Mouse (Mus musculus) MEL (cell line): ENCODE results near the gene Cnot4. TPM values are rescaled to one million over a fixed set of nuclear protein-coding genes. Genes with fewer than 3 reads are reported as not detected.

Experiments used
- DNase-seq: peaks from one replicate; pipeline ENCODE4 v3.0.0; 2011; ENCODE audit warnings: low read depth, low spot score
- H3K27ac ChIP-seq: 2 replicates; pipeline ENCODE4 v1.5.1; 2012; ENCODE audit warnings: low read depth, mild to moderate bottlenecking, control low read depth, low read length, moderate library complexity; ENCODE audit not compliant: control insufficient read depth
- H3K27me3 ChIP-seq, 2 experiments: fragments of 150-350 bp in 1 of 2; sonication (generic) in 1 of 2; 2 replicates each; pipeline ENCODE4 v1.6.1; 2012; ENCODE audit warnings: low read length in 2 of 2, mild to moderate bottlenecking in 2 of 2, improper control_type of control experiment in 1 of 2, moderate library complexity in 1 of 2; ENCODE audit not compliant: insufficient read depth in 2 of 2, control insufficient read depth in 1 of 2
- H3K36me3 ChIP-seq, 2 experiments: 2 replicates each; pipeline ENCODE4 v1.6.1; 2012 to 2014; ENCODE audit warnings: low read length in 2 of 2, improper control_type of control experiment in 1 of 2, inconsistent platforms in 1 of 2, mild to moderate bottlenecking in 1 of 2; ENCODE audit not compliant: insufficient read depth in 2 of 2, control insufficient read depth in 1 of 2
- H3K4me1 ChIP-seq, 2 experiments: fragments of 150-350 bp in 1 of 2; sonication (generic) in 1 of 2; 2 replicates each; pipeline ENCODE4 v1.6.1; 2012; ENCODE audit warnings: low read length in 2 of 2, improper control_type of control experiment in 1 of 2, mild to moderate bottlenecking in 1 of 2; ENCODE audit not compliant: insufficient read depth in 2 of 2, control insufficient read depth in 1 of 2
- H3K4me3 ChIP-seq, 2 experiments: fragments of 150-350 bp in 1 of 2; sonication (generic) in 1 of 2; 2 replicates each; pipeline ENCODE4 v1.5.1; 2012; ENCODE audit warnings: low read depth in 2 of 2, low read length in 2 of 2, mild to moderate bottlenecking in 2 of 2, moderate library complexity in 2 of 2, control low read depth in 1 of 2, improper control_type of control experiment in 1 of 2; ENCODE audit not compliant: control insufficient read depth in 1 of 2, insufficient read depth in 1 of 2
- H3K79me2 ChIP-seq: 2 replicates; pipeline ENCODE4 v1.6.1; 2012; ENCODE audit warnings: mild to moderate bottlenecking, low read length, moderate library complexity; ENCODE audit not compliant: control insufficient read depth, poor library complexity, insufficient read depth
- H3K9ac ChIP-seq: 2 replicates; pipeline ENCODE4 v1.6.1; 2012; ENCODE audit warnings: low read depth, mild to moderate bottlenecking, control low read depth, low read length, moderate library complexity; ENCODE audit not compliant: control insufficient read depth, poor library complexity, severe bottlenecking
- H3K9me3 ChIP-seq: fragments of 150-350 bp; sonication (generic); replicated peaks from 2 replicates; pipeline ENCODE4 v1.6.1; 2012; ENCODE audit warnings: mild to moderate bottlenecking, low read length, improper control_type of control experiment, moderate library complexity; ENCODE audit not compliant: insufficient read depth
- BHLHE40 ChIP-seq: IDR thresholded peaks from 2 replicates; pipeline ENCODE4 v1.6.1; 2012; ENCODE audit warnings: low read depth, mild to moderate bottlenecking, inconsistent platforms, low read length, improper control_type of control experiment, borderline replicate concordance
- CHD1 ChIP-seq: IDR thresholded peaks from 2 replicates; pipeline ENCODE4 v1.6.1; 2012; ENCODE audit warnings: low read depth, mild to moderate bottlenecking, inconsistent platforms, low read length, improper control_type of control experiment
- CHD2 ChIP-seq: IDR thresholded peaks from 2 replicates; pipeline ENCODE4 v1.6.1; 2011; ENCODE audit warnings: low read length, improper control_type of control experiment
- E2F4 ChIP-seq: IDR thresholded peaks from 2 replicates; pipeline ENCODE4 v1.6.1; 2011; ENCODE audit warnings: low read depth, low read length, improper control_type of control experiment, borderline replicate concordance
- ELF1 ChIP-seq: IDR thresholded peaks from 2 replicates; pipeline ENCODE4 v1.6.1; 2014; ENCODE audit warnings: low read depth, mild to moderate bottlenecking, inconsistent platforms, low read length, improper control_type of control experiment, moderate library complexity
- EP300 ChIP-seq, 2 experiments: IDR thresholded peaks; 2 replicates each; pipeline ENCODE4 v1.6.1; 2011; ENCODE audit warnings: improper control_type of control experiment in 2 of 2, low read length in 2 of 2, low read depth in 1 of 2, mild to moderate bottlenecking in 1 of 2
- ETS1 ChIP-seq: IDR thresholded peaks from 2 replicates; pipeline ENCODE4 v1.6.1; 2012; ENCODE audit warnings: low read depth, mild to moderate bottlenecking, inconsistent platforms, low read length, improper control_type of control experiment, moderate library complexity
- GABPA ChIP-seq: IDR thresholded peaks from 2 replicates; pipeline ENCODE4 v1.6.1; 2012; ENCODE audit warnings: low read depth, mild to moderate bottlenecking, inconsistent platforms, low read length, improper control_type of control experiment, moderate library complexity
- GATA1 ChIP-seq: IDR thresholded peaks from 2 replicates; pipeline ENCODE4 v1.6.1; 2011; ENCODE audit warnings: low read depth, low read length, improper control_type of control experiment
- HCFC1 ChIP-seq: IDR thresholded peaks from 2 replicates; pipeline ENCODE4 v1.6.1; 2012; ENCODE audit warnings: low read depth, mild to moderate bottlenecking, inconsistent platforms, low read length, improper control_type of control experiment, moderate library complexity
- JUND ChIP-seq: IDR thresholded peaks from 2 replicates; pipeline ENCODE4 v1.6.1; 2011; ENCODE audit warnings: low read depth, mild to moderate bottlenecking, improper control_type of control experiment, low read length
- KAT2A ChIP-seq: conservative IDR thresholded peaks from 2 replicates; pipeline ENCODE4 v1.6.1; 2012; ENCODE audit warnings: low read depth, low read length, improper control_type of control experiment, inconsistent platforms
- MAX ChIP-seq: IDR thresholded peaks from 2 replicates; pipeline ENCODE4 v1.6.1; 2011; ENCODE audit warnings: low read length, improper control_type of control experiment
- MEF2A ChIP-seq: IDR thresholded peaks from 2 replicates; pipeline ENCODE4 v1.6.1; 2014; ENCODE audit warnings: low read depth, mild to moderate bottlenecking, inconsistent platforms, low read length, improper control_type of control experiment; ENCODE audit not compliant: poor library complexity, insufficient replicate concordance, severe bottlenecking; ENCODE audit errors: extremely low read depth
- MXI1 ChIP-seq: IDR thresholded peaks from 2 replicates; pipeline ENCODE4 v1.6.1; 2011; ENCODE audit warnings: mild to moderate bottlenecking, low read depth, low read length, improper control_type of control experiment
- MYB ChIP-seq: IDR thresholded peaks from 2 replicates; pipeline ENCODE4 v1.6.1; 2011; ENCODE audit warnings: mild to moderate bottlenecking, low read depth, low read length, improper control_type of control experiment
- MYC ChIP-seq: IDR thresholded peaks from 2 replicates; pipeline ENCODE4 v1.6.1; 2011; ENCODE audit warnings: low read depth, mild to moderate bottlenecking, low read length, improper control_type of control experiment, moderate library complexity
- NELFE ChIP-seq: IDR thresholded peaks from 2 replicates; pipeline ENCODE4 v1.6.1; 2011; ENCODE audit warnings: low read depth, low read length, improper control_type of control experiment
- POLR2AphosphoS5 ChIP-seq: IDR thresholded peaks from 2 replicates; pipeline ENCODE4 v1.6.1; 2012; ENCODE audit warnings: low read depth, borderline replicate concordance, mild to moderate bottlenecking, inconsistent platforms, low read length, moderate library complexity, mixed read lengths
- RCOR1 ChIP-seq: IDR thresholded peaks from 2 replicates; pipeline ENCODE4 v1.6.1; 2012; ENCODE audit warnings: low read depth, mild to moderate bottlenecking, inconsistent platforms, low read length, improper control_type of control experiment
- SIN3A ChIP-seq: IDR thresholded peaks from 2 replicates; pipeline ENCODE4 v1.6.1; 2012; ENCODE audit warnings: low read length, improper control_type of control experiment, inconsistent platforms
- SMC3 ChIP-seq: IDR thresholded peaks from 2 replicates; pipeline ENCODE4 v1.6.1; 2011; ENCODE audit warnings: low read depth, low read length, improper control_type of control experiment
- TAL1 ChIP-seq: IDR thresholded peaks from 2 replicates; pipeline ENCODE4 v1.6.1; 2012; ENCODE audit warnings: mild to moderate bottlenecking, inconsistent platforms, low read length, moderate library complexity, mixed read lengths
- TCF12 ChIP-seq: IDR thresholded peaks from 2 replicates; pipeline ENCODE4 v1.6.1; 2014; ENCODE audit warnings: low read depth, mild to moderate bottlenecking, inconsistent platforms, low read length, improper control_type of control experiment, moderate library complexity
- UBTF ChIP-seq: IDR thresholded peaks from 2 replicates; pipeline ENCODE4 v1.6.1; 2012; ENCODE audit warnings: low read depth, mild to moderate bottlenecking, inconsistent platforms, low read length, improper control_type of control experiment, moderate library complexity, borderline replicate concordance; ENCODE audit not compliant: insufficient read depth
- ZC3H11A ChIP-seq: IDR thresholded peaks from 2 replicates; pipeline ENCODE4 v1.6.1; 2012; ENCODE audit warnings: low read depth, mild to moderate bottlenecking, inconsistent platforms, low read length, improper control_type of control experiment
- ZMIZ1 ChIP-seq: IDR thresholded peaks from 2 replicates; pipeline ENCODE4 v1.6.1; 2012; ENCODE audit warnings: low read depth, mild to moderate bottlenecking, inconsistent platforms, low read length, improper control_type of control experiment, moderate library complexity
- ZNF384 ChIP-seq: IDR thresholded peaks from 2 replicates; pipeline ENCODE4 v1.6.1; 2012; ENCODE audit warnings: low read depth, mild to moderate bottlenecking, inconsistent platforms, low read length, improper control_type of control experiment
- polyA plus RNA-seq, 2 experiments: library from polyadenylated mRNA; stranded (reverse) in 1 of 2; unstranded in 1 of 2; fragments of >175 nt in 1 of 2; fragments of >200 nt in 1 of 2; gene quantifications; 2 replicates each; pipeline versions ENCODE4 v1.2.1 to v1.2.4; 2012; ENCODE audit warnings: low replicate concordance in 2 of 2, low read depth in 1 of 2; ENCODE audit not compliant: insufficient read length in 2 of 2, insufficient read depth in 1 of 2, missing spikeins in 1 of 2
- total RNA-seq: library from RNA; depleted of rRNA; stranded (reverse); fragments of 300-350 nt; gene quantifications from 2 replicates; pipeline ENCODE4 v1.2.3, GENCODE M21; 2012

The Cnot4 gene
- total and polyA plus RNA-seq, 3 experiments, result 6.2 to 41.9 (median 13.6) TPM

DNA sequence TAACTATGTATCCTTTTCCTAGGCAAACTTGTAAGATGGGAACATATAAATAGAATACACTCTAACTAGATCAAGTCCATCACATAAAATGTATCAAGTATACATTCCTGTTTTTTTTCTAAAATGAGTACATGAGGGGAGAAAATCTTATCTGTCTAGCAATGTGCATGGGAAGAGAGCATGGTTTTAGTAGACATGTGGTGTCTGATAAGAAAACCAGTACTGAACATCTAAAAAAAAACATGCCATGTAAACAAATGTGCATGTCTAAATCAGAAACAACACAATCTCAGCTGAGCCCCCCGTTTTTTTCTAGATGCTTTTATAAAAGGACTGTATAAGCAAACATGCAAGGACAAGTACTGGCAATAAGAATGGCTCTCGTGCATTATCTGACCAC lies 100.8 kb downstream of the Cnot4 start:
- peak; percentile 31 for DNase-seq
- Histone ChIP-seq H3K79me2 (no peaks in the 10 kb centered on the region), H3K36me3 (peaks cover 3 to 5% of the 10 kb centered on the region in 2 experiments), H3K27me3 (no peaks in the 10 kb centered on the region), H3K9me3 (no peaks in the 10 kb centered on the region), H3K9ac (no peak overlapping the region), H3K4me1 (peaks cover 0 to 4% of the 10 kb centered on the region in 2 experiments; a peak in 1 of 4 replicates), H3K4me3 (no peak overlapping the region), H3K27ac (no peak overlapping the region)
- TF ChIP-seq TCF12, result peak; percentile 75
- TF ChIP-seq MAX, result peak; percentile 39; the same call in 1 of the 2 replicates
- TF ChIP-seq ZMIZ1, result no peak
- no peak for TF ChIP-seq BHLHE40
- TF ChIP-seq SIN3A, result peak; percentile 52; the same call in 1 of the 2 replicates
- peak; percentile 86 for TF ChIP-seq RCOR1
- no peak for TF ChIP-seq JUND
- TF ChIP-seq ZNF384, result peak; percentile 83
- TF ChIP-seq MXI1, result no peak
- TF ChIP-seq ETS1, result peak; percentile 38; the same call in 1 of the 2 replicates
- TF ChIP-seq TAL1, result peak; percentile 22; the same call in 1 of the 2 replicates
- TF ChIP-seq EP300 (IDR thresholded peaks at IDR 0.05; ENCODE audit: low read depth in 1 of 2, low read length in 2 of 2), result peak; percentile 67 to 74
- TF ChIP-seq GABPA, result no peak
- no peak for TF ChIP-seq CHD1
- TF ChIP-seq GATA1, result peak; percentile 69
- no peak for TF ChIP-seq NELFE
- no peak for TF ChIP-seq MYB
- no peak for TF ChIP-seq KAT2A
- TF ChIP-seq MYC, result no peak
- no peak for TF ChIP-seq ELF1

DNA sequence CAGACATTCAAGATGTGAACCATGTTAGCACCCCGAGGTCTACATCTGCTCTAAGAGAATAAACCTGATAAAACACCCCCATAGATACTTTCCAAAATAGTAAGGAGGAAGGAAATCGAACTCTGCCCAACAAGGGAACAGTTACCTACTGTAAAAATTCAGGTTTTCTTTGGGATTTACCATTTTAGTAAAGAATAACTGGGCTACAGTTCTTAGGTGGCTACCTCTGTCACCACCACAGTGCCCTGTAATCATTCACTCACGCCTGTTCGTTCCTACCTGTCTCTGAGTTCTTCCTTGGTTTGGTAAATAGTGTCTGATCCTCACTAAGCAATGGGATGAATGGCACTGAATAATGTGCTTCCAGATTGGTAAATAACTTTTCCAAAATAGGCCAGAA lies 102.7 kb downstream of the Cnot4 start:
- Histone ChIP-seq H3K4me1 (peaks cover 0 to 4% of the 10 kb centered on the region in 2 experiments; a peak in 1 of 4 replicates), H3K79me2 (no peaks in the 10 kb centered on the region), H3K4me3 (no peak overlapping the region), H3K36me3 (peaks cover 2 to 5% of the 10 kb centered on the region in 2 experiments; a peak in 3 of 4 replicates), H3K9me3 (no peaks in the 10 kb centered on the region), H3K9ac (no peak overlapping the region), H3K27ac (no peak overlapping the region), H3K27me3 (no peaks in the 10 kb centered on the region)
- no peak for DNase-seq
- TF ChIP-seq SIN3A (no peak), UBTF (no peak), ZMIZ1 (no peak), MXI1 (no peak), POLR2AphosphoS5 (no peak), MEF2A (no peak), HCFC1 (no peak), E2F4 (no peak), SMC3 (no peak), CHD2 (no peak), ZC3H11A (no peak)
